Mouse (Mus musculus) myocyte (in vitro differentiated cells): ENCODE results near the gene Lce1e. TPM values are rescaled to one million over a fixed set of nuclear protein-coding genes. Genes with fewer than 3 reads are reported as not detected.

Experiments used
- H3K27me3 ChIP-seq: one replicate; pipeline ENCODE4 v1.6.1; 2011; ENCODE audit not compliant: control insufficient read depth, insufficient read depth, insufficient read length
- H3K36me3 ChIP-seq: one replicate; pipeline ENCODE4 v1.6.1; 2011; ENCODE audit not compliant: control insufficient read depth, insufficient read depth
- H3K4me2 ChIP-seq: one replicate; pipeline ENCODE4 v1.6.1; 2011; ENCODE audit warnings: low read depth, control low read depth
- H3K4me3 ChIP-seq: one replicate; pipeline ENCODE4 v1.5.1; 2011; ENCODE audit warnings: mild to moderate bottlenecking, control low read depth, moderate library complexity
- H3K79me2 ChIP-seq: one replicate; pipeline ENCODE4 v1.6.1; 2011; ENCODE audit not compliant: control insufficient read depth, insufficient read depth
- H3ac ChIP-seq: one replicate; pipeline ENCODE4 v1.6.1; 2011; ENCODE audit not compliant: control insufficient read depth, insufficient read length
- CEBPB ChIP-seq: IDR thresholded peaks from 2 replicates; pipeline ENCODE4 v1.6.1; 2011; ENCODE audit warnings: mild to moderate bottlenecking, moderate library complexity; ENCODE audit not compliant: poor library complexity, insufficient read depth, severe bottlenecking
- E2F4 ChIP-seq: IDR thresholded peaks from one replicate; pipeline ENCODE4 v1.6.1; 2011; ENCODE audit warnings: mild to moderate bottlenecking, control low read depth, moderate library complexity; ENCODE audit not compliant: insufficient read depth
- MAX ChIP-seq: IDR thresholded peaks from one replicate; pipeline ENCODE4 v1.6.1; 2011; ENCODE audit warnings: low read depth, mild to moderate bottlenecking, control low read depth
- MYOD1 ChIP-seq, 3 experiments: IDR thresholded peaks; one replicate each; pipeline ENCODE4 v1.6.1; 2011; ENCODE audit warnings: control low read depth in 2 of 3, low read depth in 2 of 3, mild to moderate bottlenecking in 2 of 3, moderate library complexity in 1 of 3; ENCODE audit not compliant: insufficient read length in 2 of 3, control insufficient read depth in 1 of 3
- MYOG ChIP-seq, 3 experiments: IDR thresholded peaks; one replicate each; pipeline ENCODE4 v1.6.1; 2011; ENCODE audit warnings: control low read depth in 2 of 3, low read depth in 2 of 3, mild to moderate bottlenecking in 2 of 3; ENCODE audit not compliant: insufficient read length in 2 of 3, control insufficient read depth in 1 of 3, insufficient read depth in 1 of 3
- POLR2A ChIP-seq: IDR thresholded peaks from one replicate; pipeline ENCODE4 v1.6.1; 2011; ENCODE audit warnings: low read depth, mild to moderate bottlenecking, control low read depth, moderate library complexity; ENCODE audit not compliant: insufficient read length
- POLR2AphosphoS2 ChIP-seq: IDR thresholded peaks from one replicate; pipeline ENCODE4 v1.6.1; 2011; ENCODE audit warnings: low read depth, control low read depth; ENCODE audit not compliant: insufficient read length
- REST ChIP-seq: IDR thresholded peaks from one replicate; pipeline ENCODE4 v1.6.1; 2011; ENCODE audit warnings: mild to moderate bottlenecking, control low read depth, moderate library complexity; ENCODE audit not compliant: insufficient read depth, insufficient read length
- SRF ChIP-seq: IDR thresholded peaks from one replicate; pipeline ENCODE4 v1.6.1; 2011; ENCODE audit warnings: low read depth; ENCODE audit not compliant: control insufficient read depth, insufficient read length
- TCF12 ChIP-seq: IDR thresholded peaks from one replicate; pipeline ENCODE4 v1.6.1; 2011; ENCODE audit warnings: mild to moderate bottlenecking, control low read depth; ENCODE audit not compliant: poor library complexity, insufficient read depth, severe bottlenecking
- TCF3 ChIP-seq: IDR thresholded peaks from one replicate; pipeline ENCODE4 v1.6.1; 2011; ENCODE audit warnings: low read depth, control low read depth; ENCODE audit not compliant: insufficient read length
- USF1 ChIP-seq: IDR thresholded peaks from one replicate; pipeline ENCODE4 v1.6.1; 2011; ENCODE audit warnings: low read depth, mild to moderate bottlenecking, control low read depth, moderate library complexity
- polyA plus RNA-seq: library from polyadenylated mRNA; unstranded; fragments of >200 nt; fragmentation: generic; extraction: Trizol; gene quantifications from one replicate; pipeline ENCODE4 v1.2.1, GENCODE M21; 2012; ENCODE audit warnings: missing spikeins

The Lce1e gene
- not detected for polyA plus RNA-seq

GRCm38 (mm10) chr3:92708974-92709373 is at the start of gene Lce1e:
Gene Lce1e (minus strand): TSS chr3:92709074.
- TF ChIP-seq CEBPB (no peak), MYOG (IDR thresholded peaks at IDR 0.05; ENCODE audit: control insufficient read depth in 1 of 3, insufficient read depth in 1 of 3, insufficient read length in 2 of 3, low read depth in 2 of 3) (no peak), USF1 (no peak), SRF (no peak), REST (no peak), MYOD1 (IDR thresholded peaks at IDR 0.05; ENCODE audit: control insufficient read depth in 1 of 3, insufficient read length in 2 of 3, low read depth in 2 of 3) (no peak), POLR2A (no peak), MAX (no peak), POLR2AphosphoS2 (no peak)
- Histone ChIP-seq H3ac (no peak within 1 kb of the TSS), H3K4me3 (no peak within 1 kb of the TSS), H3K79me2 (no peaks in the 10 kb centered on the region), H3K36me3 (no peaks in the 10 kb centered on the region), H3K27me3 (no peaks in the 10 kb centered on the region), H3K4me2 (no peak within 1 kb of the TSS)

GRCm38 (mm10) chr3:92753197-92753596 is 44.3 kb upstream of the Lce1e start:
- H3K36me3 ChIP-seq: no peaks in the 10 kb centered on the region
- no peak overlapping the region for H3K4me2 ChIP-seq
- H3K27me3 ChIP-seq: no peaks in the 10 kb centered on the region
- H3ac ChIP-seq: no peak overlapping the region
- no peak overlapping the region for H3K4me3 ChIP-seq
- H3K79me2 ChIP-seq: no peaks in the 10 kb centered on the region
- TF ChIP-seq POLR2AphosphoS2 (no peak), MYOD1 (IDR thresholded peaks at IDR 0.05; ENCODE audit: control insufficient read depth in 1 of 3, insufficient read length in 2 of 3, low read depth in 2 of 3) (no peak), MYOG (IDR thresholded peaks at IDR 0.05; ENCODE audit: control insufficient read depth in 1 of 3, insufficient read depth in 1 of 3, insufficient read length in 2 of 3, low read depth in 2 of 3) (no peak), CEBPB (no peak), TCF3 (no peak)

DNA sequence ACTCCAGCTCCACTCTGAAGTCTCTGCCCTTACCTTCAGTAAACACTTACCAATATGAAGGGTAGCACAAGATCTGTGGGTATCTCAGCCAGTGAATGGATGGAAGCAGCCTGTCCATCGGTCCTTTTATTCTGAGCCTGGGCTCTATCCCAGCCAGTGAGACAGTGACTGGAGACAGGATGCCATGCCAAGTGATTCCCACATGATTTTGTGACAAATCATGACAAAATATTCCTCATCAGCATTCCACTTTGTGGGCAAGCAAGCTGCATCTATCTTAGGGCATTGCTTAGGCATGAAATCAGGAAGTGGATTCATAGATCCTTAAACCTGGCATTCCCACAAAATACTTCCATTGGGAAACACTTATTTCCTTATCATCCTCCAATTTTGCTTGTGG is 43.4 kb upstream of the Lce1e start, which contains the start of gene Lce1g:
Gene Lce1g (minus strand): TSS at position 101 of the 400 bp plus-strand sequence.
- H3ac ChIP-seq: no peak within 1 kb of the TSS
- TF ChIP-seq SRF: no peak
- TF ChIP-seq E2F4: no peak
- TF ChIP-seq USF1: no peak
- TF ChIP-seq POLR2A: no peak
- H3K27me3 ChIP-seq: no peaks in the 10 kb centered on the region
- H3K4me3 ChIP-seq: no peak within 1 kb of the TSS
- H3K36me3 ChIP-seq: no peaks in the 10 kb centered on the region
- H3K4me2 ChIP-seq: no peak within 1 kb of the TSS
- H3K79me2 ChIP-seq: no peaks in the 10 kb centered on the region

GRCm38 (mm10) chr3:92738996-92739395 is 30.1 kb upstream of the Lce1e start, which contains the start of gene Gm38119:
Gene Gm38119 (minus strand): TSS chr3:92739096.
- no peaks in the 10 kb centered on the region for H3K79me2 ChIP-seq
- H3K4me3 ChIP-seq: no peak within 1 kb of the TSS
- no peak for TF ChIP-seq POLR2AphosphoS2
- TF ChIP-seq REST: no peak
- no peak for TF ChIP-seq TCF3
- no peak for TF ChIP-seq SRF
- no peak for TF ChIP-seq CEBPB
- no peak for TF ChIP-seq USF1
- TF ChIP-seq MYOG (IDR thresholded peaks at IDR 0.05; ENCODE audit: control insufficient read depth in 1 of 3, insufficient read depth in 1 of 3, insufficient read length in 2 of 3, low read depth in 2 of 3): no peak
- TF ChIP-seq MAX: no peak
- no peaks in the 10 kb centered on the region for H3K36me3 ChIP-seq
- no peaks in the 10 kb centered on the region for H3K27me3 ChIP-seq
- H3ac ChIP-seq: no peak within 1 kb of the TSS
- H3K4me2 ChIP-seq: no peak within 1 kb of the TSS

DNA sequence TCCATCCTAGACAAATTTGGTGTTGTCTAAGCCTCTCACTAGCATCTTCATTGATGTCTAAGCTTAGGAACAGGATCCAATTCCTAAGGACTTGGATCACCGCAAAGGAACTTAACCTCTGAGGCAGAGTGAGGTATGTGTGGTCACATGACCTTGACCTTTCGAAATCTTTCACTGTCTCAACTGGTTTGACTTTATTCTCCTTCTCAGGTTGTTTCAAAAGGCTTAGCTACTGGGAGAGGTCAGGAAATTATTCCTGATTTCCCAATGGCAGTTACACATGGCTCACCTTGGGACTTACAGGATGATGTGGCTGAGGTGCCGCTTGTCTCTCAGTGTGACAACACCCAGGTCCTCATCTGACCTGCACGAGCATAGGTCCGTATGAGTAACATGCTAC is 13.8 kb upstream of the Lce1e start:
- Histone ChIP-seq H3K27me3 (no peaks in the 10 kb centered on the region), H3K36me3 (no peaks in the 10 kb centered on the region), H3K4me3 (no peak overlapping the region), H3ac (no peak overlapping the region), H3K79me2 (no peaks in the 10 kb centered on the region), H3K4me2 (no peak overlapping the region)
- TF ChIP-seq SRF (no peak), E2F4 (no peak), MYOG (IDR thresholded peaks at IDR 0.05; ENCODE audit: control insufficient read depth in 1 of 3, insufficient read depth in 1 of 3, insufficient read length in 2 of 3, low read depth in 2 of 3) (no peak), CEBPB (no peak), MAX (no peak), POLR2AphosphoS2 (no peak), TCF3 (no peak), MYOD1 (IDR thresholded peaks at IDR 0.05; ENCODE audit: control insufficient read depth in 1 of 3, insufficient read length in 2 of 3, low read depth in 2 of 3) (no peak), TCF12 (no peak), POLR2A (no peak), USF1 (no peak), REST (no peak)
